Mouse (Mus musculus) ES-Bruce4 (cell line): ENCODE results near the gene Tas1r2.

ENCODE experiments used
- EP300 ChIP-seq: IDR thresholded peaks from 2 replicates; pipeline ENCODE4 v1.6.1; 2011; ENCODE audit warnings: low read depth, low read length; ENCODE audit not compliant: insufficient read depth
- POLR2A ChIP-seq: IDR thresholded peaks from one replicate; pipeline ENCODE4 v1.8.1; 2011; ENCODE audit warnings: low read length; ENCODE audit not compliant: insufficient read depth

GRCm38 (mm10) chr4:139688058-139688457, 34.7 kb downstream of the Tas1r2 start:
- no peak for TF ChIP-seq EP300
- no peak for TF ChIP-seq POLR2A
